In the genomic region with DNA sequence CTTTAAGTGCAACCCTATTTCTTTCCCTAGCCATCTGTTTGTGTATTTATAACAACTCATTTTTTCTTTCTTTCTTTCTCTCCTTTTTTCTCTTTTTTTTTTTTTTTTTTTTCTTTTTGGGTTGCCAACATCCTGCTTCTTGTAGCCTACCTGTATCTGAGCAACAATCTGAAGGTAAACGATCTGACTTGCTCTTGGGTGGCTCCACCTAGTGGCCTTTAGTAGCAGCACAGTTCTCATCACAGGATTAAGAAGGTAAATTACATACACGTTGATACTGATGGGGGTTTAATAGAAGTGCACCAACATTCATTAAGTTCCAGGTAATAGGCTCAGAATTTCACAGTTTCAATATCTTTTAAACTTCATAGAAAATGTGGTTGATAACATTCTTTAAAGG, we compare ENCODE assay signal across 8 mouse cellular contexts.
A peak's percentile ranks its signal among the peaks of the same experiment; 100 is the strongest.
DNase-seq lines count a peak whose midpoint lies in the region; ATAC-seq lines count a peak whose summit lies in the region.

No protein-coding gene starts in this region.

- peak; percentile 20 for DNase-seq in adrenal gland, adult 2 months
- DNase-seq in adrenal gland, postnatal 4 days (ENCODE audit: low spot score in 2 of 2): no peak
- DNase-seq in neural tube, embryonic 11.5 days (ENCODE audit: low spot score): peak; percentile 24
- no peak for DNase-seq in neural tube, embryonic 10.5 days (ENCODE audit: extremely low spot score, low spot score)
- DNase-seq in limb, embryonic 11.5 days (ENCODE audit: low spot score): peak; percentile 49
- DNase-seq in right cerebral cortex, postnatal 36 days (ENCODE audit: low spot score in 2 of 2): peak; percentile 10 to 20

- peak; percentile 67; the same call in 1 of the 2 replicates for ATAC-seq in neural tube, embryonic 11.5 days (ENCODE audit: insufficient read depth, low FRiP score, low TSS enrichment)
- peak; percentile 78 for ATAC-seq in common myeloid progenitor, adult 5-6 weeks (replicated peaks; ENCODE audit: low read depth, poor library complexity, severe bottlenecking)
- peak; percentile 79; the same call in 1 of the 2 replicates for ATAC-seq in hindbrain, embryonic 15.5 days (ENCODE audit: low FRiP score, low read depth)
- ATAC-seq in limb, embryonic 11.5 days (ENCODE audit: insufficient number of reproducible peaks, low FRiP score, low TSS enrichment, low read depth): no peak

- H3K4me2 ChIP-seq in neural tube, embryonic 11.5 days (ENCODE audit: low read depth): no peak overlapping the region
- H3K4me2 ChIP-seq in hindbrain, embryonic 15.5 days: no peak overlapping the region
- H3K4me2 ChIP-seq in limb, embryonic 11.5 days (ENCODE audit: low read depth, severe bottlenecking): no peak overlapping the region

- no peak overlapping the region for H3K27ac ChIP-seq in neural tube, embryonic 11.5 days (ENCODE audit: low read depth, low read length)
- H3K27ac ChIP-seq in hindbrain, embryonic 15.5 days (replicated peaks): no peak overlapping the region
- H3K27ac ChIP-seq in limb, embryonic 11.5 days (replicated peaks; ENCODE audit: low read depth, low read length): no peak overlapping the region

- H3K4me1 ChIP-seq in neural tube, embryonic 11.5 days (ENCODE audit: control insufficient read depth, insufficient read depth, low read length): no peaks in the 10 kb centered on the region
- H3K4me1 ChIP-seq in hindbrain, embryonic 15.5 days (replicated peaks): peaks cover 10% of the 10 kb centered on the region
- no peaks in the 10 kb centered on the region for H3K4me1 ChIP-seq in limb, embryonic 11.5 days (ENCODE audit: control insufficient read depth, insufficient read depth, low read length)

- H3K9ac ChIP-seq in neural tube, embryonic 11.5 days (ENCODE audit: low read length): no peak overlapping the region
- no peak overlapping the region for H3K9ac ChIP-seq in hindbrain, embryonic 15.5 days
- no peak overlapping the region for H3K9ac ChIP-seq in limb, embryonic 11.5 days (ENCODE audit: low read length)

- H3K4me3 ChIP-seq in neural tube, embryonic 11.5 days (ENCODE audit: low read depth, low read length): no peak overlapping the region
- no peak overlapping the region for H3K4me3 ChIP-seq in hindbrain, embryonic 15.5 days
- no peak overlapping the region for H3K4me3 ChIP-seq in limb, embryonic 11.5 days (ENCODE audit: low read depth, low read length)

- no peaks in the 10 kb centered on the region for H3K9me3 ChIP-seq in neural tube, embryonic 11.5 days (ENCODE audit: control insufficient read depth, low read length)
- no peaks in the 10 kb centered on the region for H3K9me3 ChIP-seq in hindbrain, embryonic 15.5 days
- no peaks in the 10 kb centered on the region for H3K9me3 ChIP-seq in limb, embryonic 11.5 days (ENCODE audit: control insufficient read depth, low read length)

- 6% methylated on average over 2 of the region's 2 CpGs for WGBS in neural tube, embryonic 11.5 days
- 6% methylated on average over 2 of the region's 2 CpGs for WGBS in hindbrain, embryonic 15.5 days
- WGBS in limb, embryonic 11.5 days: 7% methylated on average over 2 of the region's 2 CpGs

- H3K36me3 ChIP-seq in neural tube, embryonic 11.5 days (ENCODE audit: control insufficient read depth, insufficient read depth, low read length): no peaks in the 10 kb centered on the region
- H3K36me3 ChIP-seq in hindbrain, embryonic 15.5 days: no peaks in the 10 kb centered on the region
- H3K36me3 ChIP-seq in limb, embryonic 11.5 days (ENCODE audit: control insufficient read depth, insufficient read depth, low read length): no peaks in the 10 kb centered on the region

- no peaks in the 10 kb centered on the region for H3K27me3 ChIP-seq in neural tube, embryonic 11.5 days (ENCODE audit: control insufficient read depth, insufficient read depth, low read length)
- no peaks in the 10 kb centered on the region for H3K27me3 ChIP-seq in hindbrain, embryonic 15.5 days
- H3K27me3 ChIP-seq in limb, embryonic 11.5 days (ENCODE audit: control insufficient read depth, insufficient read depth, low read length): no peaks in the 10 kb centered on the region

Comparison
In these comparisons a context has a peak if more than half of its experiments do, and no peak if none do; other contexts are left out.
1. DNase-seq: peak in adrenal gland, adult 2 months (single experiment), neural tube, embryonic 11.5 days (single experiment), limb, embryonic 11.5 days (single experiment) and right cerebral cortex, postnatal 36 days (2 of 2); none in adrenal gland, postnatal 4 days (0 of 2) and neural tube, embryonic 10.5 days (single experiment).